Mouse (Mus musculus) ES-Bruce4 (cell line): ENCODE results near the gene Qprt.

Experiments
- CTCF ChIP-seq: IDR thresholded peaks from one replicate; pipeline ENCODE4 v1.8.1; 2011; ENCODE audit warnings: low read depth, low read length
- POLR2A ChIP-seq: IDR thresholded peaks from one replicate; pipeline ENCODE4 v1.8.1; 2011; ENCODE audit warnings: low read length; ENCODE audit not compliant: insufficient read depth

GRCm38 (mm10) chr7:127116331-127116935 lies 5.6 kb downstream of the Qprt start:
- TF ChIP-seq CTCF (no peak), POLR2A (no peak)
